Mouse (Mus musculus) liver, postnatal 0 days (tissue): ENCODE results near the gene Pgap3. TPM values are rescaled to one million over a fixed set of nuclear protein-coding genes. Genes with fewer than 3 reads are reported as not detected.

ENCODE experiments used
- ATAC-seq: fragments of 200-750 bp; cut with Nextera tagmentation; 2 replicates; pipeline ENCODE4 v1.8.0; 2017; ENCODE audit warnings: mild to moderate bottlenecking, moderate library complexity
- DNase-seq: peaks from one replicate; pipeline ENCODE4 v3.0.0-alpha.2; 2016
- H3K27ac ChIP-seq: fragments of 300-500 bp; sonication (generic); 2 replicates; pipeline ENCODE4 v1.5.1; 2014; ENCODE audit warnings: antibody characterized with exemption, moderate library complexity, mild to moderate bottlenecking, low read depth
- H3K27me3 ChIP-seq: fragments of 300-500 bp; sonication (generic); 2 replicates; pipeline ENCODE4 v1.6.1; 2014; ENCODE audit warnings: low read length, control low read depth, mixed read lengths; ENCODE audit not compliant: insufficient read depth
- H3K36me3 ChIP-seq: fragments of 300-500 bp; sonication (generic); replicated peaks from 2 replicates; pipeline ENCODE4 v1.6.1; 2014; ENCODE audit warnings: mild to moderate bottlenecking, control low read depth, low read length, moderate library complexity, mixed read lengths; ENCODE audit not compliant: insufficient read depth
- H3K4me1 ChIP-seq: fragments of 300-500 bp; sonication (generic); 2 replicates; pipeline ENCODE4 v1.6.1; 2014; ENCODE audit warnings: antibody characterized with exemption, mild to moderate bottlenecking, control low read depth; ENCODE audit not compliant: insufficient read depth
- H3K4me2 ChIP-seq: fragments of 300-500 bp; sonication (generic); 2 replicates; pipeline ENCODE4 v1.6.1; 2014; ENCODE audit warnings: low read depth, mild to moderate bottlenecking, low read length, moderate library complexity, mixed read lengths
- H3K4me3 ChIP-seq: fragments of 300-500 bp; sonication (generic); 2 replicates; pipeline ENCODE4 v1.5.1; 2014; ENCODE audit warnings: low read depth, low read length
- H3K9ac ChIP-seq: fragments of 300-500 bp; sonication (generic); replicated peaks from 2 replicates; pipeline ENCODE4 v1.6.1; 2014; ENCODE audit warnings: mild to moderate bottlenecking, moderate library complexity
- H3K9me3 ChIP-seq: fragments of 300-500 bp; sonication (generic); 2 replicates; pipeline ENCODE4 v1.6.1; 2016; ENCODE audit warnings: mild to moderate bottlenecking, control low read depth, low read length, mixed read lengths
- CTCF ChIP-seq: sonication (generic); IDR thresholded peaks from 2 replicates; pipeline ENCODE4 v1.5.1; 2016; ENCODE audit warnings: antibody characterized with exemption, low read depth
- EP300 ChIP-seq: IDR thresholded peaks from 2 replicates; pipeline ENCODE4 v1.6.1; 2016; ENCODE audit warnings: antibody characterized with exemption, low read depth, mild to moderate bottlenecking
- WGBS: fragments of 180-500 bp; shearing (Covaris S2); extraction: QIAGEN DNeasy Blood & Tissue Kit; methylation state at CpG from one replicate; pipeline ENCODE4 v1.1.7; 2014; ENCODE audit not compliant: insufficient replicate concordance; 5-methylcytosine and 5-hydroxymethylcytosine counted together
- polyA plus RNA-seq: library from polyadenylated mRNA; unstranded; fragments of >200 nt; fragmentation: Nextera tagmentation; extraction: Ambion mirVana; gene quantifications from 2 replicates; pipeline ENCODE4 v1.2.1, GENCODE M21; 2015

Pgap3 gene
- polyA plus RNA-seq, 1 experiment from 2014 or later: 3.0 TPM

DNA sequence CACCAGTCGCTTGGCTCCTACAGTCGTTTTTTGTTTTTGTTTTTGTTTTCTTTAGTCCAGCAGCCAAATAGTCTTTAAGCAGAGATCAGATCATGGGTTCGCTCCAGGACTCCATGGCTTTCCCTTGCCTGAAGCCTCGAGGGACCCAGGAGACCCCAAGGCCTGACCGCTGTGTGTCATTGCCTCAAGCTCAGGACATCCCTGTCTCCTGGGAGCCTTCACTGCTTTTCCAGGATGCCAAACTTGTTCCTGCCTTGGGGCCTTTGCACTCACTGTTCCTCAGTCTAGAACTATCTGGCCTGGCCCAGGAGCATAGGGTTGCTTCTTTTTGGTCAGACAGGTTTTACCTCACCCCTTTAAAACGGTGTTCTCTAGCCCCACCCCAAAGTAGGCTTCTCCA is 6.3 kb upstream of the Pgap3 start:
- no peaks in the 10 kb centered on the region for H3K4me1 ChIP-seq
- no peak overlapping the region for H3K9ac ChIP-seq
- H3K9me3 ChIP-seq: no peaks in the 10 kb centered on the region
- H3K27ac ChIP-seq: no peak overlapping the region
- 76% methylated on average over 6 of the region's 6 CpGs for WGBS
- ATAC-seq (no peak), DNase-seq (no peak)
- no peak overlapping the region for H3K4me2 ChIP-seq
- no peaks in the 10 kb centered on the region for H3K36me3 ChIP-seq
- H3K27me3 ChIP-seq: peaks cover 9% of the 10 kb centered on the region
- TF ChIP-seq CTCF (no peak), EP300 (no peak)
- H3K4me3 ChIP-seq: no peak overlapping the region

- H3K27ac ChIP-seq: peak overlapping the region; percentile 99
- WGBS: 49% methylated on average over 3 of the region's 3 CpGs
- peak; percentile 22; the same call in 1 of the 2 replicates for ATAC-seq
- no peaks in the 10 kb centered on the region for H3K36me3 ChIP-seq
- H3K9me3 ChIP-seq: no peaks in the 10 kb centered on the region
- H3K4me3 ChIP-seq: peak overlapping the region; percentile 77
- no peaks in the 10 kb centered on the region for H3K27me3 ChIP-seq
- H3K9ac ChIP-seq: peak overlapping the region; percentile 83
- H3K4me2 ChIP-seq: peak overlapping the region; percentile 80
- no peak for TF ChIP-seq CTCF
- TF ChIP-seq EP300: no peak
- DNase-seq: no peak
- H3K4me1 ChIP-seq: peaks cover 12% of the 10 kb centered on the region; the same call in 1 of the 2 replicates
Observed at GRCm38 (mm10) chr11:98400816-98401215, 526 bp upstream of the Pgap3 start.

GRCm38 (mm10) chr11:98397946-98398345 is 2.3 kb downstream of the Pgap3 start:
- ATAC-seq (no peak), DNase-seq (no peak)
- Histone ChIP-seq H3K27ac (no peak overlapping the region), H3K4me3 (no peak overlapping the region), H3K9me3 (no peaks in the 10 kb centered on the region), H3K36me3 (no peaks in the 10 kb centered on the region), H3K4me2 (no peak overlapping the region), H3K4me1 (peaks cover 37% of the 10 kb centered on the region), H3K27me3 (no peaks in the 10 kb centered on the region), H3K9ac (no peak overlapping the region)
- 88% methylated on average over 7 of the region's 7 CpGs for WGBS
- TF ChIP-seq EP300 (no peak), CTCF (no peak)

DNA sequence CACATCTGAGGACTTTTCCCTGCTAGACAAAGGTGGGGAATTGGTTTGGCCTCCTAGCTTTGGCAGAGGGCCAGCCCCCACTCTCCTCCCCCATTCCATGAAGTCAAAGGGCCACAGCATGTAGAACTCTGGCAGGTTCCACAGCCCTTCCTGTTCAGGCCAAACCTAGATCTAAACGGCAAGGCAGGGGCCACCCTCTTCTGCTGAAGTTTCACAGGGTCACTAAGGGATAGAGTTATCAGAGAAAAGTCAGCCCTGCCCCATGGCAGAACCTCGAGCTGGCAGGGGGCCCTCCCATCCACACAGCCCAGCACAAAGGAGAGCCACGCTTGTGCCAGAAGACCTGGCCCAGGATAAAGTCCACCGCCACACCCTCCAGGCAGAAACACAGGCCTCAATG is 5.2 kb downstream of the Pgap3 start:
- peak overlapping the region; percentile 84 for H3K27ac ChIP-seq
- no peaks in the 10 kb centered on the region for H3K36me3 ChIP-seq
- H3K4me2 ChIP-seq: no peak overlapping the region
- no peak for TF ChIP-seq EP300
- TF ChIP-seq CTCF: no peak
- ATAC-seq (peak; percentile 49), DNase-seq (peak; percentile 71)
- H3K27me3 ChIP-seq: 0 out of 2 replicates have a peak, but pooled peaks cover 2% of the 10 kb centered on the region
- peaks cover 42% of the 10 kb centered on the region for H3K4me1 ChIP-seq
- no peak overlapping the region for H3K9ac ChIP-seq
- WGBS: 41% methylated on average over 4 of the region's 4 CpGs
- no peaks in the 10 kb centered on the region for H3K9me3 ChIP-seq
- H3K4me3 ChIP-seq: no peak overlapping the region

DNA sequence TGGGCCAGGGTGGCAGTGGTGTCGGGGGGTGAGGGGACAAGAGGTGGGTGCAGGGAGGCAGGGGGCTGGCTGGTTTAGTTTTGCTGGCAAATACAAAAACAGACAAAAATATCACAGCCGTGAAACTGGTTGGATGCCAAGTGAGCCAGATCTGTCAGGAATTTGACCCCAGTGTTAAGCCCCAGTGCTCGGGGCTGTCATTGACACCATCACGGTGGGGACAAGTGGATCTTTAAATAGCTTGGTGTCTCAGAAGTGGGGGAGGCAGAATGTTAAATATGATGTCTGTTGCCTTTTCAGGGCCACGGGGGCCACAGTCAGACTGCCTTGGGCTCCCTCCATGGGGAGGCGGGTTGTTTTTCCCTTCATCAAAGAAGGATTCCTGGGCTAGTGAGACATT is 6.0 kb downstream of the Pgap3 start:
- no peak overlapping the region for H3K4me3 ChIP-seq
- no peaks in the 10 kb centered on the region for H3K9me3 ChIP-seq
- ATAC-seq: no peak
- peak; percentile 15 for DNase-seq
- H3K27ac ChIP-seq: peak overlapping the region; percentile 84
- peaks cover 36% of the 10 kb centered on the region for H3K4me1 ChIP-seq
- WGBS: 59% methylated on average over 6 of the region's 6 CpGs
- no peak for TF ChIP-seq EP300
- TF ChIP-seq CTCF: no peak
- no peaks in the 10 kb centered on the region for H3K36me3 ChIP-seq
- peak overlapping the region; percentile 34 for H3K9ac ChIP-seq
- 0 out of 2 replicates have a peak, but pooled peaks cover 4% of the 10 kb centered on the region for H3K27me3 ChIP-seq
- H3K4me2 ChIP-seq: peak overlapping the region; percentile 26; the same call in 1 of the 2 replicates

GRCm38 (mm10) chr11:98393317-98393716 is 7.0 kb downstream of the Pgap3 start:
- Histone ChIP-seq H3K9me3 (no peaks in the 10 kb centered on the region), H3K27ac (peak overlapping the region; percentile 84), H3K4me2 (peak overlapping the region; percentile 59), H3K4me1 (peaks cover 36% of the 10 kb centered on the region), H3K9ac (peak overlapping the region; percentile 54), H3K4me3 (no peak overlapping the region), H3K27me3 (peaks cover 6% of the 10 kb centered on the region; the same call in 1 of the 2 replicates), H3K36me3 (no peaks in the 10 kb centered on the region)
- ATAC-seq (peak; percentile 74), DNase-seq (peak; percentile 80)
- WGBS: 25% methylated on average over 6 of the region's 6 CpGs
- TF ChIP-seq EP300 (peak; percentile 43; the same call in 1 of the 2 replicates), CTCF (no peak)

DNA sequence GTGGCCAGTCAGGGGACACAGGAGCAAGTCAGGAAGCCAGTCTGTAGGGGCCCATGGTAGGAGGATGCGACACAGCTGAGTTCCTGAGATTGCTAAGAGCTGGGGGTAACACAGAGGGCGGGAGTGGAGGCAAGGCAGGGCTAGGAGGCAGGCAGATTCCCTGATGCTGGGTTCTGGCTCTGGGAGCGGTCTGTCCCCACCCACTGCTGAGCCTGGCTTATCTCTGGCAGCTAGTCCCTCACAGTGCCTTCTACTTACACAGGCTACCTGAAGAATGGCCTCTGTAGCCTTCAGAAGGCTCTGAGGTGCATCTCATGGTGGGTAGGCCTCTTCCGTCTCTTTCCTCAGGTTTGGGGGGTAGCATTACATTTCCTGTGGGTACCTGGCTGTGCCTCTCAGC is 7.6 kb downstream of the Pgap3 start:
- WGBS: 37% methylated on average over 4 of the region's 4 CpGs
- Histone ChIP-seq H3K9me3 (no peaks in the 10 kb centered on the region), H3K4me1 (peaks cover 36% of the 10 kb centered on the region), H3K4me2 (peak overlapping the region; percentile 59), H3K4me3 (no peak overlapping the region), H3K9ac (peak overlapping the region; percentile 54), H3K27ac (peak overlapping the region; percentile 84), H3K36me3 (no peaks in the 10 kb centered on the region), H3K27me3 (peaks cover 9% of the 10 kb centered on the region)
- ATAC-seq (peak; percentile 74), DNase-seq (peak; percentile 64)
- no peak for TF ChIP-seq EP300
- no peak for TF ChIP-seq CTCF
